Mouse (Mus musculus) cerebellum, adult 11 months (tissue): ENCODE data around the gene Sms.

Source experiments
- DNase-seq: peaks from one replicate; pipeline ENCODE4 v3.0.0; 2022

The Sms gene

GRCm38 (mm10) chrX:157447431-157447830 lies 44.7 kb downstream of the Sms start:
- no peak for DNase-seq

DNA sequence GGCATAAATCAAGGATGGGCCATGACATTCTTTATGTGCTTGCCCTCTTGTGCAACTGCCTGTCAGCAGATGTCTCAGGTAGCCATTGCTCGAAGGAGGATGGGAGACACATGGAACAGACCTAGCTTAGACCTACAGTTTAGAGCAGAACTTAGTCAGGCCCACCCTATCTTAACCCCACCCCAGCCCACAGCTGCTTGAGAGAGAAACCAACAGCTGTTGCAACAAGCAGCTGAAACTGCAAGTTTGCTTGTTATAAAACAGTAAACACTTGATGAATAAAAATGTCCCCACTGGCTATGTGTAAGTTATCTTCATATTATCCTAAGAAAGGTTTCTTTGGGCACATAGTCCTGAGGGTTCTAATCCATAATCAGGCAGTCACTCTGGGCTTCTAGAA lies 57.3 kb downstream of the Sms start:
- no peak for DNase-seq

GRCm38 (mm10) chrX:157419451-157419850 lies 72.6 kb downstream of the Sms start:
- DNase-seq, result no peak

DNA sequence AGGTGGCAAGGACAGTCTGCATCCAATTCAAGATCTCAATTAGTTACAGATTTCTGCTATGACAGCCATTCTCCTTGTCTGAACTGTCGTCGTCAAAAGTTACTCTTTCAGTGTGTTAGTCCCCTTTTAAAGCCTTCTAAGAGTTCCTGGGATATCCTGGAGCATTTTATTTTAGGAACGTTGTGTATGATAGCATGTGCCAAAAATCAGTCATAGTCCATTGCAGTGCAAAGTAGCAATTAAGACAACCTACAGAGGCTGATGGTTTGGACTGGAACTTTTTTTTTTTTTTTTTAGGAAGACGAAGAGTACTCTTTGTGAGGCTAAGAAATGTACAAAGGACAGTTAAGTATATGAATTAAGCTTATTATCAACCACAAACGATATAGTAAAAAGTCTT lies 76.9 kb downstream of the Sms start, which contains the start of gene Phex:
Gene Phex, minus strand, starts transcription at position 101 of the 400 bp plus-strand sequence.
- DNase-seq, result no peak

- DNase-seq, result no peak
Measured at GRCm38 (mm10) chrX:157404919-157405318, 87.2 kb downstream of the Sms start.
